Mouse (Mus musculus): ENCODE data around the gene Hpd.

- TF ChIP-seq CTCF (conservative IDR thresholded peaks at IDR 0.05 in 1 of 2, IDR thresholded peaks at IDR 0.05 in 1 of 2; ENCODE audit: low read depth in 2 of 2, low read length in 2 of 2): no peak
- TF ChIP-seq EP300 (IDR thresholded peaks at IDR 0.05; ENCODE audit: low read length): no peak
- no peak for TF ChIP-seq SMC3 (IDR thresholded peaks at IDR 0.05; ENCODE audit: low read depth, low read length)
- TF ChIP-seq KAT2A (IDR thresholded peaks at IDR 0.05; ENCODE audit: insufficient replicate concordance, low read length): no peak
- TF ChIP-seq PAX5 (IDR thresholded peaks at IDR 0.05; ENCODE audit: low read length): no peak
- TF ChIP-seq MAFK (IDR thresholded peaks at IDR 0.05; ENCODE audit: insufficient replicate concordance, low read length): 0 out of 2 replicates have a peak, but pooled peaks have one; percentile 1
- TF ChIP-seq BHLHE40 (IDR thresholded peaks at IDR 0.05; ENCODE audit: low read depth, low read length): no peak
- TF ChIP-seq ZMIZ1 (IDR thresholded peaks at IDR 0.05; ENCODE audit: low read depth, low read length): no peak
Observed at GRCm38 (mm10) chr5:123137910-123138229, 44.7 kb downstream of the Hpd start.

All from CH12.LX (cell line).